Mouse (Mus musculus) cerebellum, postnatal 10 days (tissue): ENCODE data around the gene Helz.
A peak's percentile ranks its signal among the peaks of the same experiment; 100 is the strongest.

Experiments
- DNase-seq, 2 experiments: peaks; one replicate each; pipeline ENCODE4 v3.0.0; 2021; ENCODE audit warnings: mixed read lengths in 2 of 2

Helz gene

GRCm38 (mm10) chr11:107676207-107676940, 128.6 kb downstream of the Helz start:
- peak; percentile 18 to 21 for DNase-seq

- no peak for DNase-seq
Observed at GRCm38 (mm10) chr11:107682694-107683355, 135.1 kb downstream of the Helz start.

GRCm38 (mm10) chr11:107683544-107684465, 136.1 kb downstream of the Helz start:
- DNase-seq = peak; percentile 26 to 47

- DNase-seq = no peak
Observed at GRCm38 (mm10) chr11:107686290-107686689, 138.6 kb downstream of the Helz start.

- DNase-seq = no peak
Observed at GRCm38 (mm10) chr11:107688480-107688879, 140.8 kb downstream of the Helz start.

GRCm38 (mm10) chr11:107691569-107691968, 143.8 kb downstream of the Helz start:
- peak; percentile 43 to 53 for DNase-seq

- DNase-seq = no peak
Observed at GRCm38 (mm10) chr11:107693338-107693737, 145.6 kb downstream of the Helz start.

- DNase-seq = no peak
Observed at GRCm38 (mm10) chr11:107699967-107700366, 152.2 kb downstream of the Helz start.

- DNase-seq = peak; percentile 48 to 50
Observed at GRCm38 (mm10) chr11:107703272-107704134, 155.8 kb downstream of the Helz start.

GRCm38 (mm10) chr11:107705060-107705459, 157.3 kb downstream of the Helz start:
- no peak for DNase-seq

- DNase-seq = peak; percentile 53 to 60
Observed at GRCm38 (mm10) chr11:107705476-107706074, 157.8 kb downstream of the Helz start.

- peak in 1 of 2 experiments; percentile 48 for DNase-seq
Observed at GRCm38 (mm10) chr11:107707897-107708610, 160.3 kb downstream of the Helz start.

- no peak for DNase-seq
Observed at GRCm38 (mm10) chr11:107710379-107710778, 162.6 kb downstream of the Helz start.

- no peak for DNase-seq
Observed at GRCm38 (mm10) chr11:107714368-107714767, 166.6 kb downstream of the Helz start.

- no peak for DNase-seq
Observed at GRCm38 (mm10) chr11:107716332-107716938, 168.7 kb downstream of the Helz start, which contains the start of gene Cacng1. Cacng1 (minus strand) TSS chr11:107716522.

- DNase-seq = no peak
Observed at GRCm38 (mm10) chr11:107720264-107721021, 172.7 kb downstream of the Helz start.

GRCm38 (mm10) chr11:107721057-107721456, 173.3 kb downstream of the Helz start:
- DNase-seq = no peak

GRCm38 (mm10) chr11:107724603-107725002, 176.9 kb downstream of the Helz start:
- no peak for DNase-seq

- DNase-seq = peak; percentile 73 to 83
Observed at GRCm38 (mm10) chr11:107728073-107728863, 180.5 kb downstream of the Helz start.
